Mouse (Mus musculus) heart, postnatal 14 days (tissue): ENCODE data around the gene Pex14. TPM values are rescaled to one million over a fixed set of nuclear protein-coding genes. Genes with fewer than 3 reads are reported as not detected.

Experiments used
- DNase-seq, 2 experiments: peaks; one replicate each; pipeline ENCODE4 v3.0.0; 2021 to 2022
- intact Hi-C: fragments of 180-260 bp; cut with DNase I; formaldehyde crosslinking; loops from one replicate; pipeline ENCODE4 v1.15.1; 2025
- total RNA-seq, 2 experiments: library from RNA; stranded (reverse); gene quantifications; 2 replicates each; pipeline ENCODE4 v1.2.3; 2021

Pex14 gene
- total RNA-seq, 2 experiments from 2014 or later = 20.5 to 21.7 TPM

GRCm38 (mm10) chr4:148933109-148933508 is 166.6 kb downstream of the Pex14 start:
- intact Hi-C loops = no loop called here
- DNase-seq = no peak

- intact Hi-C loops = no loop called here
- no peak for DNase-seq
Observed at GRCm38 (mm10) chr4:148930721-148931229, 168.9 kb downstream of the Pex14 start.

GRCm38 (mm10) chr4:148928876-148929275 is 170.8 kb downstream of the Pex14 start:
- intact Hi-C loops = no loop called here
- no peak for DNase-seq

- intact Hi-C loops = no loop called here
- DNase-seq = peak in 1 of 2 experiments; percentile 54
Observed at GRCm38 (mm10) chr4:148928316-148928715, 171.4 kb downstream of the Pex14 start.

GRCm38 (mm10) chr4:148926459-148926858 is 173.2 kb downstream of the Pex14 start:
- DNase-seq = no peak
- intact Hi-C loops = no loop called here

- no peak for DNase-seq
- intact Hi-C loops = no loop called here
Observed at GRCm38 (mm10) chr4:148925589-148926359, 173.9 kb downstream of the Pex14 start.

- no peak for DNase-seq
- intact Hi-C loops = no loop called here
Observed at GRCm38 (mm10) chr4:148923976-148924375, 175.7 kb downstream of the Pex14 start.

GRCm38 (mm10) chr4:148923414-148923813 is 176.3 kb downstream of the Pex14 start:
- DNase-seq = no peak
- intact Hi-C loops = no loop called here

- DNase-seq = no peak
- intact Hi-C loops = no loop called here
Observed at GRCm38 (mm10) chr4:148922221-148922700, 177.4 kb downstream of the Pex14 start.

- no peak for DNase-seq
- intact Hi-C loops = no loop called here
Observed at GRCm38 (mm10) chr4:148920610-148921009, 179.1 kb downstream of the Pex14 start.

GRCm38 (mm10) chr4:148918707-148919447 is 180.8 kb downstream of the Pex14 start:
- intact Hi-C loops = no loop called here
- DNase-seq = no peak

GRCm38 (mm10) chr4:148915849-148916248 is 183.8 kb downstream of the Pex14 start:
- intact Hi-C loops = no loop called here
- DNase-seq = no peak

GRCm38 (mm10) chr4:148914863-148915622 is 184.6 kb downstream of the Pex14 start:
- intact Hi-C loops = no loop called here
- DNase-seq = peak; percentile 55 to 69

GRCm38 (mm10) chr4:148912826-148913590 is 186.7 kb downstream of the Pex14 start:
- DNase-seq = no peak
- intact Hi-C loops = no loop called here

GRCm38 (mm10) chr4:148912134-148912533 is 187.5 kb downstream of the Pex14 start:
- no peak for DNase-seq
- intact Hi-C loops = no loop called here

Other genes starting within 250 kb of the Pex14 start
- gene Dffa, start 4.3 kb upstream of the Pex14 start, total RNA-seq = 10 to 100 TPM; 33.5 to 39.0 TPM
- under 1 TPM; 0.59 to 0.88 TPM for gene Cort, start 26.9 kb upstream of the Pex14 start, total RNA-seq
- gene Cenps, start 37.8 kb upstream of the Pex14 start, total RNA-seq = 1 to 10 TPM; 9.2 to 9.3 TPM
- 10 to 100 TPM; 44.8 to 45.1 TPM for gene Pgd, start 66.9 kb upstream of the Pex14 start, total RNA-seq
- gene Kif1b, start 207.8 kb upstream of the Pex14 start, total RNA-seq = 100 to 1,000 TPM; 134 to 138 TPM